Mouse (Mus musculus) testis, adult 2 months (tissue): ENCODE results near the gene Unc13a.

ENCODE experiments used
- CTCF ChIP-seq: fragments of 200-500 bp; IDR thresholded peaks from 2 replicates; pipeline ENCODE4 v1.5.1; 2012; ENCODE audit warnings: low read depth, mild to moderate bottlenecking, inconsistent platforms, low read length, moderate library complexity; ENCODE audit not compliant: control insufficient read depth, insufficient read depth, insufficient replicate concordance
- POLR2A ChIP-seq: fragments of 200-500 bp; IDR thresholded peaks from 2 replicates; pipeline ENCODE4 v1.6.1; 2012; ENCODE audit warnings: low read depth, mild to moderate bottlenecking, inconsistent platforms, low read length, moderate library complexity; ENCODE audit not compliant: control insufficient read depth

DNA sequence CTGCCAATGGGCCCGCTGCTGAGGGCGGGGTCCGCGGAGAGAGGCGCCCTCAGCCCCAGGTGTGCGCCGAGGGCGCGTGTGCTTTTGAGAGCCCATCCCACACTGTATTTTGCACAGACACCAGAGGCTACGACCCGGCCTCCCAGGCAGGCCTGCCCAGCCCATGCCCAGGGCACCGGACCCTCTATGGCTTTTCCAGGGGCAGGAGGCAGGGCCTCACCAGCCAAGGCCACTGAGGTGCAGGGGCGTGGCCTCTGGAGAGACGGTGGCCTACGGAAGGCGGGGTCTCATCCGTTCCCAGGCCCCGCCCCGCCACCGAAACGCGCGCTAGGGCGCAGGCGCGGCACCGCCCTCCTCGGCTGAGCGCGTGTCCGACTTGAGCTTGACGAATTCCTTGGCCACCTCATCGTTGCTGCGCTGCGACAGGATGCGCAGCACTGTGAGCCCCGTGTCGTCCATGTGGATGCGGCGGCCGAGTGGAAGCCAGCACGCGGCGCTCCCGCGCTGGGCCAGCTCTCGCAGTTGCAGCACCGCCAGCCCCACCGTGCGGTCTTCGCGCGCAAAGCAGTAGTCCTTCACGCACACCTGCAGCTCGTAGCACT is 42.4 kb downstream of the Unc13a start:
- TF ChIP-seq CTCF = peak; percentile 22; the same call in 1 of the 2 replicates
- peak; percentile 72 for TF ChIP-seq POLR2A
